Mouse (Mus musculus) kidney, adult 10 weeks (tissue): ENCODE measurements around the gene Hao2. TPM values are rescaled to one million over a fixed set of nuclear protein-coding genes. Genes with fewer than 3 reads are reported as not detected.

Source experiments
- polyA plus RNA-seq: library from polyadenylated mRNA; stranded (reverse); fragments of 350-450 nt; fragmentation: Illumina TruSeq; extraction: RNeasy Lipid Tissue Mini Kit (QIAGEN cat#74804); gene quantifications from one replicate; pipeline ENCODE4 v1.2.3, GENCODE M21; 2014; ENCODE audit warnings: low read depth, low replicate concordance

The Hao2 gene
- polyA plus RNA-seq = 1,726 TPM

GRCm38 (mm10) chr3:98893057-98893772, at the start of gene Hao2:
TSS of gene Hao2 (minus strand) at chr3:98893239.

GRCm38 (mm10) chr3:98859576-98859975, 33.5 kb downstream of the Hao2 start, which contains the start of gene Hsd3b1:
TSS of gene Hsd3b1 (minus strand) at chr3:98859794.

Other genes with a start within 250 kb of the Hao2 start
- gene Hsd3b2, start 168.7 kb downstream of the Hao2 start, polyA plus RNA-seq = 105 TPM
- gene Hsd3b3, start 130.1 kb downstream of the Hao2 start, polyA plus RNA-seq = 25.9 TPM
- gene Hsd3b6, start 78.8 kb downstream of the Hao2 start, polyA plus RNA-seq = not detected
- gene Hsd3b1, start 33.4 kb downstream of the Hao2 start, polyA plus RNA-seq = 1.7 TPM
- 8.4 TPM for gene Wars2, start 247.8 kb upstream of the Hao2 start, polyA plus RNA-seq